Mouse (Mus musculus): Measurements from ENCODE around the gene Gm49333. TPM values are rescaled to one million over a fixed set of nuclear protein-coding genes. Genes with fewer than 3 reads are reported as not detected.

The Gm49333 gene
- total RNA-seq, 2 experiments from 2014 or later: not detected

GRCm38 (mm10) chr16:20672965-20673705, 61.7 kb downstream of the Gm49333 start:
- peak in 1 of 2 experiments; percentile 88 for DNase-seq (ENCODE audit: extremely low spot score in 1 of 2, low spot score in 2 of 2)
- intact Hi-C loops (cut with DNase I): no loop called here

- peak in 1 of 2 experiments; percentile 41 for DNase-seq (ENCODE audit: extremely low spot score in 1 of 2, low spot score in 2 of 2)
- intact Hi-C loops (cut with DNase I): no loop called here
Measured at GRCm38 (mm10) chr16:20673706-20674303, 62.4 kb downstream of the Gm49333 start.

- no peak for DNase-seq (ENCODE audit: extremely low spot score in 1 of 2, low spot score in 2 of 2)
- intact Hi-C loops (cut with DNase I): no loop called here
Measured at GRCm38 (mm10) chr16:20675213-20675612, 63.8 kb downstream of the Gm49333 start.

- intact Hi-C loops (cut with DNase I): no loop called here
- no peak for DNase-seq (ENCODE audit: extremely low spot score in 1 of 2, low spot score in 2 of 2)
Measured at GRCm38 (mm10) chr16:20676702-20677101, 65.3 kb downstream of the Gm49333 start.

GRCm38 (mm10) chr16:20677380-20677779, 66.0 kb downstream of the Gm49333 start:
- no peak for DNase-seq (ENCODE audit: extremely low spot score in 1 of 2, low spot score in 2 of 2)

GRCm38 (mm10) chr16:20677974-20678675, 66.7 kb downstream of the Gm49333 start:
- intact Hi-C loops (cut with DNase I): no loop called here

More at GRCm38 (mm10) chr16:20677380-20677779, 66.0 kb downstream of the Gm49333 start:
- intact Hi-C loops (cut with DNase I): no loop called here

GRCm38 (mm10) chr16:20690774-20691173, 79.4 kb downstream of the Gm49333 start:
- DNase-seq (ENCODE audit: extremely low spot score in 1 of 2, low spot score in 2 of 2): no peak
- intact Hi-C loops (cut with DNase I): no loop called here

More at GRCm38 (mm10) chr16:20677974-20678675, 66.7 kb downstream of the Gm49333 start:
- DNase-seq (ENCODE audit: extremely low spot score in 1 of 2, low spot score in 2 of 2): peak in 1 of 2 experiments; percentile 81

- no peak for DNase-seq (ENCODE audit: extremely low spot score in 1 of 2, low spot score in 2 of 2)
- intact Hi-C loops (cut with DNase I): no loop called here
Measured at GRCm38 (mm10) chr16:20691617-20692016, 80.2 kb downstream of the Gm49333 start.

GRCm38 (mm10) chr16:20692241-20692965, 81.0 kb downstream of the Gm49333 start:
- DNase-seq (ENCODE audit: extremely low spot score in 1 of 2, low spot score in 2 of 2): peak in 1 of 2 experiments; percentile 52
- intact Hi-C loops (cut with DNase I): no loop called here

- DNase-seq (ENCODE audit: extremely low spot score in 1 of 2, low spot score in 2 of 2): peak; percentile 95 to 96
- intact Hi-C loops (cut with DNase I): no loop called here
Measured at GRCm38 (mm10) chr16:20693111-20693701, 81.8 kb downstream of the Gm49333 start, which contains the start of gene Fam131a. Gene Fam131a (plus strand): TSS chr16:20693241.

GRCm38 (mm10) chr16:20694781-20695180, 83.4 kb downstream of the Gm49333 start:
- intact Hi-C loops (cut with DNase I): no loop called here
- DNase-seq (ENCODE audit: extremely low spot score in 1 of 2, low spot score in 2 of 2): peak; percentile 73 to 85

Small RNA genes within 50 kb of the gene (microRNA-seq; reads per million reads assigned to microRNA genes)
- gene Mir1224: 745 reads per million, percentile 74 among the genes with 10 or more reads in this experiment

Other genes with a start within 250 kb of the Gm49333 start
- gene Abcc5, start 185.2 kb upstream of the Gm49333 start, total RNA-seq (2021): 100 to 1,000 TPM; 182 to 183 TPM
- 10 to 100 TPM; 61.4 to 66.7 TPM for gene Eif2b5, start 112.8 kb upstream of the Gm49333 start, total RNA-seq (2021)
- 10 to 100 TPM; 84.8 to 87.8 TPM for gene Dvl3, start 94.6 kb upstream of the Gm49333 start, total RNA-seq (2021)
- 100 to 1,000 TPM; 950 to 999 TPM for gene Ap2m1, start 76.1 kb upstream of the Gm49333 start, total RNA-seq (2021)
- 10 to 100 TPM; 67.0 to 80.0 TPM for gene Abcf3, start 63.0 kb upstream of the Gm49333 start, total RNA-seq (2021)
- 10 to 100 TPM; 78.1 to 78.5 TPM for gene Vwa5b2, start 22.1 kb upstream of the Gm49333 start, total RNA-seq (2021)
- gene Eef1akmt4, start within 50 bp of the Gm49333 start, total RNA-seq (2021): 1 to 10 TPM; 2.1 to 2.3 TPM
- 10 to 100 TPM; 12.7 to 14.0 TPM for gene Alg3, start 125 bp downstream of the Gm49333 start, total RNA-seq (2021)
- gene Camk2n2, start 9.7 kb downstream of the Gm49333 start, total RNA-seq (2021): 100 to 1,000 TPM; 224 to 225 TPM
- 10 to 100 TPM; 29.0 TPM for gene Ece2, start 18.2 kb downstream of the Gm49333 start, total RNA-seq (2021)
- gene Psmd2, start 40.0 kb downstream of the Gm49333 start, total RNA-seq (2021): 100 to 1,000 TPM; 261 to 263 TPM
- gene Eif4g1, start 56.7 kb downstream of the Gm49333 start, total RNA-seq (2021): 100 to 1,000 TPM; 361 to 366 TPM
- 100 to 1,000 TPM; 264 to 267 TPM for gene Fam131a, start 81.6 kb downstream of the Gm49333 start, total RNA-seq (2021)
- gene Polr2h, start 106.1 kb downstream of the Gm49333 start, total RNA-seq (2021): 10 to 100 TPM; 26.3 to 28.3 TPM
- gene Clcn2, start 106.1 kb downstream of the Gm49333 start, total RNA-seq (2021): 10 to 100 TPM; 50.9 to 51.1 TPM
- 10 to 100 TPM; 18.4 to 21.8 TPM for gene Chrd, start 121.5 kb downstream of the Gm49333 start, total RNA-seq (2021)
- 1 to 10 TPM; 1.4 to 2.0 TPM for gene Thpo, start 122.9 kb downstream of the Gm49333 start, total RNA-seq (2021)